Comparison of ENCODE assay signal across 30 mouse cellular contexts in genomic region chr4:57191543-57192283, GRCm38 (mm10). TPM values are rescaled to one million over a fixed set of nuclear protein-coding genes. Genes with fewer than 3 reads are reported as not detected.
A peak's percentile ranks its signal among the peaks of the same experiment; 100 is the strongest.
DNase-seq lines count a peak whose midpoint lies in the region; ATAC-seq lines count a peak whose summit lies in the region.
"Had no signal": no experiment of that assay in that cellular context is flagged by ENCODE, and none has a peak within 500 bp of the region (broad histone marks: within the 10 kb centered on the region; RNA-seq: fewer than 3 reads in every experiment).

No protein-coding gene starts in this region.

- H3K4me2 ChIP-seq in heart, embryonic 15.5 days: no peak overlapping the region
- no peak overlapping the region for H3K4me2 ChIP-seq in lung, embryonic 16.5 days (ENCODE audit: low read depth, low read length)
- H3K4me2 ChIP-seq: embryonic facial prominence, embryonic 12.5 days; kidney, embryonic 15.5 days; limb, embryonic 15.5 days; liver, embryonic 13.5 days; midbrain, embryonic 11.5 days; neural tube, embryonic 12.5 days had no signal

- H3K9ac ChIP-seq in heart, embryonic 15.5 days: no peak overlapping the region
- no peak overlapping the region for H3K9ac ChIP-seq in lung, embryonic 16.5 days (ENCODE audit: low read length)
- H3K9ac ChIP-seq: embryonic facial prominence, embryonic 12.5 days; kidney, embryonic 15.5 days; limb, embryonic 15.5 days; liver, embryonic 13.5 days; neural tube, embryonic 12.5 days had no signal

- no peaks in the 10 kb centered on the region for H3K27me3 ChIP-seq in heart, embryonic 15.5 days
- no peaks in the 10 kb centered on the region for H3K27me3 ChIP-seq in lung, embryonic 16.5 days (ENCODE audit: control insufficient read depth, insufficient read depth, low read depth, low read length)
- H3K27me3 ChIP-seq: CH12.LX; embryonic facial prominence, embryonic 12.5 days; kidney, embryonic 15.5 days; limb, embryonic 15.5 days; liver, embryonic 13.5 days; neural tube, embryonic 12.5 days had no signal

- no peaks in the 10 kb centered on the region for H3K36me3 ChIP-seq in heart, embryonic 15.5 days
- H3K36me3 ChIP-seq in lung, embryonic 16.5 days (ENCODE audit: control insufficient read depth, insufficient read depth, low read length): no peaks in the 10 kb centered on the region
- H3K36me3 ChIP-seq: embryonic facial prominence, embryonic 12.5 days; limb, embryonic 10.5 days; liver, embryonic 13.5 days; neural tube, embryonic 12.5 days had no signal

- 41% methylated on average over 9 of the region's 9 CpGs for WGBS in heart, embryonic 15.5 days
- WGBS in lung, embryonic 16.5 days: 41% methylated on average over 9 of the region's 9 CpGs

- no peak overlapping the region for H3K4me3 ChIP-seq in heart, embryonic 15.5 days
- H3K4me3 ChIP-seq in lung, embryonic 16.5 days (ENCODE audit: low read length): no peak overlapping the region
- H3K4me3 ChIP-seq: embryonic facial prominence, embryonic 12.5 days; gastrocnemius, adult 2 months; kidney, embryonic 15.5 days; limb, embryonic 10.5 days; limb, embryonic 15.5 days; liver, embryonic 13.5 days; myocyte; neural tube, embryonic 12.5 days had no signal

- no peak for DNase-seq in frontal cortex, postnatal 14 days (ENCODE audit: low spot score in 2 of 2)
- no peak for DNase-seq in heart, postnatal 25 days (ENCODE audit: low spot score)
- no peak for DNase-seq in lung, postnatal 10 days
- DNase-seq in adrenal gland, postnatal 14 days: no peak
- DNase-seq: adrenal gland, adult 8-10 months; cerebellum, adult 11-12 months; cerebellum, adult 9-11 months; embryo, embryonic 11 days; gastrocnemius, adult 2 months; gastrocnemius, postnatal 36 days; kidney, adult 18-20 months; kidney, postnatal 25 days; liver, embryonic 13.5 days; right cerebral cortex, adult 18-20 months; spleen, adult 18-20 months; thymus, postnatal 14 days had no signal

- peak; percentile 65 for ATAC-seq in frontal cortex, adult (ENCODE audit: low TSS enrichment)
- no peak for ATAC-seq in heart, embryonic 15.5 days (replicated peaks; ENCODE audit: insufficient number of reproducible peaks, insufficient read depth, low FRiP score, low read depth)
- ATAC-seq in lung, embryonic 16.5 days (ENCODE audit: low read depth): peak; percentile 67
- ATAC-seq: forebrain, embryonic 14.5 days; hindbrain, embryonic 16.5 days; midbrain, embryonic 16.5 days had no signal

- intact Hi-C loops in heart, postnatal 25 days (cut with DNase I): no loop called here

- H3K4me1 ChIP-seq in heart, embryonic 15.5 days (replicated peaks): peaks cover 14% of the 10 kb centered on the region
- H3K4me1 ChIP-seq in lung, embryonic 16.5 days (replicated peaks; ENCODE audit: control insufficient read depth, insufficient read depth, low read length): no peaks in the 10 kb centered on the region; the same call in 1 of the 2 replicates
- H3K4me1 ChIP-seq: limb, embryonic 15.5 days; liver, embryonic 13.5 days; neural tube, embryonic 12.5 days had no signal

- H3K27ac ChIP-seq in heart, embryonic 15.5 days: peak overlapping the region; percentile 55
- H3K27ac ChIP-seq in lung, embryonic 16.5 days (ENCODE audit: low read length): peak overlapping the region; percentile 0; the same call in 1 of the 2 replicates
- H3K27ac ChIP-seq: embryonic facial prominence, embryonic 12.5 days; gastrocnemius, adult 2 months; kidney, embryonic 15.5 days; limb, embryonic 10.5 days; limb, embryonic 15.5 days; liver, embryonic 13.5 days; neural tube, embryonic 12.5 days had no signal

- H3K9me3 ChIP-seq in heart, embryonic 15.5 days (replicated peaks): no peaks in the 10 kb centered on the region
- H3K9me3 ChIP-seq in lung, embryonic 16.5 days (ENCODE audit: control insufficient read depth, low read length): no peaks in the 10 kb centered on the region
- H3K9me3 ChIP-seq: embryonic facial prominence, embryonic 12.5 days; kidney, embryonic 15.5 days; limb, embryonic 10.5 days; limb, embryonic 15.5 days; liver, embryonic 13.5 days; neural tube, embryonic 12.5 days had no signal

RNA-seq across cellular contexts. Expression of gene Epb41l4b, which starts 48.5 kb away (rescaled TPM):
- 0.31 and 1.1 TPM in 2 replicates for polyA plus RNA-seq in heart, embryonic 15.5 days (2015; fragmentation: Nextera tagmentation; extraction: Ambion mirVana)
- total RNA-seq in heart, postnatal 25 days (2021): 1 to 10 TPM; 3.1 to 3.4 TPM
- 1.4 and 1.9 TPM in 2 replicates for polyA plus RNA-seq in lung, embryonic 16.5 days (2015; fragmentation: Nextera tagmentation; extraction: Ambion mirVana)
- 3.5 and 5.4 TPM in 2 replicates for total RNA-seq in adrenal gland, postnatal 14 days (2021)
